Mouse (Mus musculus): ENCODE results near the gene Glyat.

GRCm38 (mm10) chr19:12696221-12696620, 63.1 kb downstream of the Glyat start:
- TF ChIP-seq CTCF (IDR thresholded peaks at IDR 0.05; ENCODE audit: control insufficient read depth, insufficient read depth, low read length) (no peak), POLR2A (IDR thresholded peaks at IDR 0.05; ENCODE audit: borderline replicate concordance, control insufficient read depth, low read depth, low read length) (no peak)
